Comparison of ENCODE assay signal across 8 mouse cellular contexts in the genomic region with DNA sequence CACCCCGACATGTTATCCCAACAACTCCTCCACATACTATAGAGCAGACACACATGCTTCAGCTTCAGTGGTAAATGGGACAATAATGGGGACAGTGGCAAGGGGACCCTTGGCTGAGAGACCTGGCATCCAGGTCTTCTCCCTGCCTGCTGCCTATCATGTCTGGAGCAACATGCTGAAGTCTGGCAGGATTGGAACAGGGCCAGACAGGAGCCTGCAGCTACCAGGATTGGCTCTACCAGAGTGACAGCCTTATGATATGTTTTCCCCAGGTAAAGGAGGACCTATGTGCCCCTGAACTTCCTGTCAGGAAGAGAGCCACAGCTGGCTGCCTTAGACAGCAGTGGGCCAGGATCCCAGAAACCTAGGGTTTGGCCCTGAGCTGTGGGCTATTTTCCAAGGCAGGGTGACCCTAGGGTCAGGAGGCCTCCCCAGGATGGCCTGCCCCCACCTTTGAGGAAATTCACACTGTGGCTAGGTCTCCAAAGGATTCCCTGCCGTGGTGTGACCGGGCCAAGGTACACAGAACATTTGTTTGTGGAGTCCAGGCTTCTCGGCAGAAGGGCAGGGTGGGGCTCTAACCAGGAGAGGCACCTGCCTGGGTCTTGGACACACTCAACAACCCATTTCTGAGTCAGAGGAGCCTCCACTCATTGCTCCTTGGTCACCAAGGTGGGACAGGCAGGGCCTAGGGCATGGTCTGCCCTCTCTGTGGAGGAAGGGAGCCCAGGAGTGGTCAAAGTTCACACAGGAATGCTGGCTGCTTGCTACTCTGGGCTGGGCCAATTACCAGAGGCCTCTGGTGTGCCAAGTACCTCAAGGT.
DNase-seq lines count a peak whose midpoint lies in the region; ATAC-seq lines count a peak whose summit lies in the region.

No protein-coding gene starts in this region.

- no peaks in the 10 kb centered on the region for H3K36me3 ChIP-seq in heart, embryonic 15.5 days
- no peaks in the 10 kb centered on the region for H3K36me3 ChIP-seq in midbrain, embryonic 10.5 days

- H3K9me3 ChIP-seq in heart, embryonic 15.5 days (replicated peaks) = no peaks in the 10 kb centered on the region
- no peaks in the 10 kb centered on the region for H3K9me3 ChIP-seq in midbrain, embryonic 10.5 days (replicated peaks)

- peaks cover 41% of the 10 kb centered on the region for H3K4me1 ChIP-seq in heart, embryonic 15.5 days (replicated peaks)
- H3K4me1 ChIP-seq in midbrain, embryonic 10.5 days = peaks cover 73% of the 10 kb centered on the region

- peak overlapping the region; percentile 71 for H3K27ac ChIP-seq in heart, embryonic 15.5 days
- H3K27ac ChIP-seq in midbrain, embryonic 10.5 days (replicated peaks) = peak overlapping the region; percentile 87

- 73% methylated on average over 4 of the region's 4 CpGs for WGBS in heart, embryonic 15.5 days
- 78% methylated on average over 4 of the region's 4 CpGs for WGBS in midbrain, embryonic 10.5 days

- H3K9ac ChIP-seq in heart, embryonic 15.5 days = no peak overlapping the region

- no peak overlapping the region for H3K4me2 ChIP-seq in heart, embryonic 15.5 days

- no peak overlapping the region for H3K4me3 ChIP-seq in heart, embryonic 15.5 days
- H3K4me3 ChIP-seq in midbrain, embryonic 10.5 days = no peak overlapping the region

- peak; percentile 34 for DNase-seq in gastrocnemius, postnatal 25 days
- DNase-seq in gastrocnemius, postnatal 4 days (ENCODE audit: low spot score in 2 of 2) = no peak
- peak; percentile 78 for DNase-seq in kidney, postnatal 10 days
- DNase-seq in midbrain, embryonic 10.5 days (ENCODE audit: low spot score) = no peak
- no peak for DNase-seq in embryo, embryonic 11 days
- DNase-seq in retina, embryonic 14.5 days (ENCODE audit: low spot score) = no peak
- DNase-seq in spleen, postnatal 10 days (ENCODE audit: low spot score in 2 of 2) = no peak

- no peaks in the 10 kb centered on the region for H3K27me3 ChIP-seq in heart, embryonic 15.5 days
- no peaks in the 10 kb centered on the region for H3K27me3 ChIP-seq in midbrain, embryonic 10.5 days (ENCODE audit: low read depth, poor library complexity, severe bottlenecking)

- ATAC-seq in heart, embryonic 15.5 days (replicated peaks; ENCODE audit: insufficient number of reproducible peaks, insufficient read depth, low FRiP score, low read depth) = no peak; the same call in 1 of the 2 replicates

Comparison
In these comparisons a context has a peak if more than half of its experiments do, and no peak if none do; other contexts are left out.
1. DNase-seq: peak in gastrocnemius, postnatal 25 days (single experiment) and kidney, postnatal 10 days (single experiment); none in gastrocnemius, postnatal 4 days (0 of 2), midbrain, embryonic 10.5 days (single experiment), embryo, embryonic 11 days (single experiment), retina, embryonic 14.5 days (single experiment) and spleen, postnatal 10 days (0 of 2).